Mouse (Mus musculus) megakaryocyte, embryonic 14.5 days (primary cell): ENCODE data around the gene Lgals4. TPM values are rescaled to one million over a fixed set of nuclear protein-coding genes. Genes with fewer than 3 reads are reported as not detected.
A peak's percentile ranks its signal among the peaks of the same experiment; 100 is the strongest.

ENCODE experiments used
- H3K27me3 ChIP-seq: replicated peaks from 2 replicates; pipeline ENCODE3; 2012; ENCODE audit warnings: inconsistent platforms
- H3K36me3 ChIP-seq: replicated peaks from 2 replicates; pipeline ENCODE3; 2012; ENCODE audit warnings: low read length, inconsistent platforms, mixed read lengths
- H3K4me1 ChIP-seq: 2 replicates; pipeline ENCODE4 v1.6.1; 2012; ENCODE audit warnings: inconsistent platforms
- H3K4me3 ChIP-seq: replicated peaks from 2 replicates; pipeline ENCODE3; 2012; ENCODE audit warnings: moderate library complexity, mild to moderate bottlenecking, inconsistent platforms
- H3K9me3 ChIP-seq: 2 replicates; pipeline ENCODE4 v1.6.1; 2012; ENCODE audit warnings: inconsistent platforms
- FLI1 ChIP-seq: IDR thresholded peaks from 2 replicates; pipeline ENCODE4 v1.6.1; 2012; ENCODE audit warnings: low read length, inconsistent platforms, mixed read lengths
- GATA1 ChIP-seq: IDR thresholded peaks from 3 replicates; pipeline ENCODE4 v1.6.1; 2012; ENCODE audit warnings: mixed read lengths, low read length, inconsistent platforms, borderline replicate concordance
- polyA plus RNA-seq: library from polyadenylated mRNA; stranded (reverse); fragments of >175 nt; gene quantifications from 2 replicates; pipeline ENCODE4 v1.2.3, GENCODE M21; 2012; ENCODE audit warnings: low replicate concordance; ENCODE audit not compliant: insufficient read depth

Gene Lgals4
- polyA plus RNA-seq, 1 experiment, result 1.3 TPM

DNA sequence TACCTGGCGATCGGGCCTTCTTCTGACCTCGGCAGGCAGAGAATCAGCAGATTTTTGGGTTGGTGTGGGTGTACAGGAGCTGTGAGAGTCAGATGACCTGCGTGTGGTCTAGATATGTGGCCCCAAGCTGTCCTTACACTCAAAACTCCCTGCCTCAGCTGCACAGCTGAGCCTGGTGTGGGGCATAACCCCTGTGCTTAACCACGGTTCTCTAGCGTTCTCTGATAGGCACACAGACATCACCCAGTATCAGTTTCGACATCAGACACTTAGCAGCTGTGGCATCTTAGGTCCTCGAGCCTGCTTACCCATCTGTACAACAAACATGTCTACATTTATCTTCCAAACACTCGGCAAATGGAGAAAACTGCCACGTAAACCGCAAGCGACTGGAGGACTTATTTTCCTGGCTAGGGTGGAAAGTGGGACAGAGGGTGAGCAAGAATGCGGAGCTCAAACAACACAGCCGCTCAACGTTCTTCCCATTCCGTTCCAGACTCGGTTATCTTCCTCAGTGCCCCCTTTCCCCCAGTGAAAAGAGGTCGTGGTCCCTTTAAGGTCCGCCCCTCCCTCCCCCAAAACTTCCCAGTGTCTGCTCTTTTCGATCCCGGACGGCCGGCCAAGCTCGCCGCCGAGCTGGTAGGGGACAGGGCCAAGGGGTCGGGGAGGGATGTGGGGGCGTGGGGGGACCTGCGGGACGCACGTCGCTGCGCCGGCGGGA is 25.3 kb upstream of the Lgals4 start, which contains the start of gene Hnrnpl:
Hnrnpl (plus strand) TSS at position 321 of the 721 bp plus-strand sequence.
- Histone ChIP-seq H3K27me3 (no peaks in the 10 kb centered on the region), H3K4me1 (peaks cover 64% of the 10 kb centered on the region), H3K9me3 (no peaks in the 10 kb centered on the region), H3K36me3 (peaks cover 16% of the 10 kb centered on the region), H3K4me3 (peak within 1 kb of the TSS; percentile 99)
- TF ChIP-seq GATA1 (no peak), FLI1 (no peak)

DNA sequence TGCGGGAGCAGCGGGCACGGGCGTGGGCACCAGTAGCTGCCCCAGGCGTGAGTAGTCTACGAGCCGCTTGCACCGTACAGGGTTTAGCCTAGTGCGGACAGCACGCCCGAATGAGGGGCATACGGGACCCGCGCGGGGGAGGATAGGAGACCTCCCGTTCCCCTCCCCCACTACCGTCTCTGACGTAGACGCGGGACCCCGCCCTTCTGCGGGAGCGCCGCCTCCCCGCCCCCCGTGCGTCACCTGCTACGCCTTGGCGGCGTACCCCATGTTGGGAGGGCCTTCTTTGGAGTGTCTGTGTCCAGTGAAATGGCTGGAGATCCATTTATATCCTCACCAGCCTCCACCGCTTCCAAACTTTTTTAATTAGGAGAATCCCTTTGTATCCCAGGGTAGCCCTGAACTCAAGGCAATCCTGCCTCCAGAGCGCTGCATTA is 24.7 kb upstream of the Lgals4 start:
- Histone ChIP-seq H3K36me3 (peaks cover 22% of the 10 kb centered on the region), H3K27me3 (no peaks in the 10 kb centered on the region), H3K4me1 (peaks cover 64% of the 10 kb centered on the region), H3K4me3 (peak overlapping the region; percentile 99), H3K9me3 (no peaks in the 10 kb centered on the region)
- no peak for TF ChIP-seq GATA1
- TF ChIP-seq FLI1, result no peak

DNA sequence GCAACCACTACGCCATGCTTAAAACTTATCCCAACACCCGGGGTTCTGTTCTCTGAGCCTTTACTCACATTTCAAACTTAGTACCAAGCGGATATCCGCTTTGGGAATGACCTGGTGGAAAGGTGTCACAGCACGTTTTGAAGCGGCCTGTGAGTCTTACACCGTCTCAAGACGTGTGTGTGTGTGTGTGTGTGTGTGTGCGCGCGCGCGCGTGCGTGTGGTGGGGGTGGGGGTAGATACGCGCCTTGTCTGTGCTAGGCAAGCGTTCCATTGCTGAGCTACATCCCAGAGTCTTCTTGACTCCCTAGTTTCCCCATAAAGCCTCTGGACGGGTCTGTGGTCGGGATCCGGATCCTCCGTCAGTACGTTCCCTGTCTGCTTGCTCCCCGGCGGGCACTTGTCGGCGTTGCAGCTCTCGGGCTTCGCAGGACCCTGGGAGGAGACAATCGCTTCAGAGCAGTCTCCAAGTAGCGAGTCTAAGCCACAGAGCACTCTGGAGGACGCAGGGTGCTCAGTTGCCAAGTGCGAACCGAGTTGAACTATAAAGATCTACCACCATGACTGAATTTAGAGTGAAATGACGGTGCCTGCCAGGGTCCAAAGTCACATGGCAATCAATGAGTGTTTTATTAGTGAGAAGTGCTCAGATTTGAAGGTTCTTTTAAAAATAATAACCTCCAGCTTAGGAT is 24.1 kb upstream of the Lgals4 start:
- TF ChIP-seq GATA1 (no peak), FLI1 (no peak)
- Histone ChIP-seq H3K9me3 (no peaks in the 10 kb centered on the region), H3K4me1 (peaks cover 64% of the 10 kb centered on the region), H3K4me3 (peak overlapping the region; percentile 99), H3K36me3 (peaks cover 28% of the 10 kb centered on the region), H3K27me3 (no peaks in the 10 kb centered on the region)

DNA sequence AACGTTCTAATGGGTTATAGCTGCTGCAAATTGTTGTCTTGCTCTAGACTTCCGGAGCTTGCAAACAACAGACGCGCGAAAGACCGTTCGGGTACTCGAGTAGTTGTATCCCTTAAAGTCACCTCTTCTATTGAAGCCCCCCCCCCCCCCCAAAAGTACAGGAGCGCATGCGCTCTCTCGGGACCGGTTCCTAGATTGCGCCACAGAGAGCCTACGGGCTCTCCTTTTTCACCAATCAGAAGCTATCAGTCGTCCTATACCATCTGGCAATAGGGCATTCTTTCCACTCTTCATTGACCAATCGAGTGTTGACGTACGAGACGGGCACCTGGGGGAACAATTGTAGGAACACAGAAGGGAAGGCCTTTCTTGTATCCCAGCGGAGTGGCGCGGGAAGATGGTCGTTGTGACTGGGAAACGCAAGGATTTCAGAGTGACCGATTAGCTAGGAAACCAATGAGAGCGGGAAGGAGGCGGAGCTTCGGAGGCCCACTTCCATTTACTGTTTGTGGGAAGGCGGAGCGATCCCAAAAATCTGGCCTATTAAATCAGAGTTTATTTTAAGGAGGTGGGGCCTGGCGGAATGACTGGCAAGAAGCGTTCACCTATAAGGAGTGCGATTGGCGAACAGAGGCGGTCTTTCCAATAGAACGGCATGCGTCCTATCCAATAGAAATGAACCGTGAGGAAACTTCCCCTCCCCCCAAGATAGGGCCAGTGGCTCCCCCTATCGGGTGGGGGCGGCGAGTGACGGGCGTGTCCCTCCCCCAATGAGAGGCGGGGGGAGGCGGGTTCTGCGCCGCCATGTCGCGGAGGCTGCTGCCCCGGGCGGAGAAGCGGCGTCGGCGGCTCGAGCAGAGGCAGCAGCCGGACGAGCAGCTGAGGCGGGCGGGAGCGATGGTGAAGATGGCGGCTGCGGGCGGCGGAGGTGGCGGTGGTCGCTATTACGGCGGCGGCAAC is 23.3 kb upstream of the Lgals4 start:
- Histone ChIP-seq H3K36me3 (peaks cover 36% of the 10 kb centered on the region), H3K9me3 (no peaks in the 10 kb centered on the region), H3K4me3 (peak overlapping the region; percentile 99), H3K27me3 (no peaks in the 10 kb centered on the region), H3K4me1 (peaks cover 65% of the 10 kb centered on the region)
- no peak for TF ChIP-seq FLI1
- TF ChIP-seq GATA1, result 0 out of 3 replicates have a peak, but pooled peaks have one; percentile 28

DNA sequence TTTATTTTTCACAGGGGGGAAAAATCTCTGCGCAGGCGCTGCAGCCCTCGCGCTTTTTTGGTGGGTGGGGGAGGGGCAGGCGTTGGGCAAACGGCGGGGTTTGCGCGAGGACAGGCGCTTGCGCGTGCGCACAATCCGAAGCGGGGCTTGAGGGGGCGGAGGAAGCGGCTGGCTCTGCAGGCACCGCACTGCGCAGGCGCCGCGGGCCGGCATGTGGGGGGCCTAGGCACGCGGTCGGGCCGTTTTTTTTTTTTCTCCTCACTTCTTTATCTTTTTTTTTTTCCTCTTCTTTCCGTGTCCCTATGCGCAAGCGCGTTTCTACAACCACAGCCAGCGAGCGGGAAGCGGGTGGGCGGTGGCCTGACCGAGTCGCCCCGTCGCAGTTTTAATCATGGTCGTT is 22.4 kb upstream of the Lgals4 start:
- no peaks in the 10 kb centered on the region for H3K9me3 ChIP-seq
- H3K4me3 ChIP-seq, result peak overlapping the region; percentile 99
- H3K36me3 ChIP-seq, result peaks cover 45% of the 10 kb centered on the region
- H3K27me3 ChIP-seq, result no peaks in the 10 kb centered on the region
- no peak for TF ChIP-seq FLI1
- TF ChIP-seq GATA1, result no peak
- peaks cover 67% of the 10 kb centered on the region for H3K4me1 ChIP-seq

DNA sequence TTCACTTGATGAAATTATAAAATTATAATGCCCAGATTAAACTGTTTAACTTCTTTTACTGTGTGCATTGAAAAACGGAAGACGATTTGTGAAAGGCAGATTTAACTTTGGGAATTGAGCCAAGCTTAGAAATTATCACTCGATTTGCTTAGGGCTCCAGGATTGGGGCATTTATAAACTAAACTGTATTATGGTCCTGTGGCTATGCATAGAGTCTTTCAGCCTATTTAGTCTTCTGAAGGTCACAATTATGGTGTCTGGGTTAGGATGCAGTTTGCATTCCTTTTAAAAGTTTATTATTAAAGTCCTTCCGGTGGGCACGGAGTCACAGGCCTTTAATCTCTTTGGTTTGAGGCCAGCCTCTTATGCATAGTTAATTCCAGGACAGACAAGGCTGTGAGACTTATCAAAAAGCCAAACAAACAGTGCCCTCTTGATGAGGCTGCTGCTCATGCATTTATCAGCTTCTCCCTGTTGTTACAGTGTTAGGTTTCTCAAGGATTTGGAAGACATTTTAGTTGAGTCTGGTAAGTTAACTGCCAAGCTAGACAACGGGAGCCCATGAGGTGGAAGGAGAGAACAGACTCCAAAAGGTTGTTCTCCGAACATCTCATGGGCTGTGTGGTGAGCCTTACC is 21.9 kb upstream of the Lgals4 start:
- Histone ChIP-seq H3K36me3 (peaks cover 50% of the 10 kb centered on the region), H3K4me1 (peaks cover 69% of the 10 kb centered on the region), H3K4me3 (peak overlapping the region; percentile 99), H3K27me3 (no peaks in the 10 kb centered on the region), H3K9me3 (no peaks in the 10 kb centered on the region)
- TF ChIP-seq GATA1 (no peak), FLI1 (no peak)

DNA sequence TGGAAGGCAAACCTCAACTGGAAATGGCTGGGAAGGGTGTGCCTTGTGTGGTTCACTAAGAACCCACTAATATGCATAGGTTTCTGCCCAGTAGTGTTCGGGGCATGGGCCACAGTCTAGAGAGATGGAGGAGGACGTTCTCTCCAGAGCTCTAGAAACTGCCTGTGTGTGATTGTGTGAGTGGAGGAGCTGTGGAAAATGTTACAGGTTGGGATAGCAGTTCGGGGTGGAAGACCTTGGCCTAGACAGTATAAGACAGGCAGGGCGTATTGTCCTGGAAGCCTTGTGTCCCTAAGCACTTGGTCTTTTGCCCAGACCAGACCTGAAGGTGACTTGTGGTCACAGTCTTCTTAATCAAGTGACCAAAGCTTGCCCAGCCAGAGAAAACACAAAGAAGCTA is 21.2 kb upstream of the Lgals4 start:
- peak overlapping the region; percentile 99 for H3K4me3 ChIP-seq
- TF ChIP-seq GATA1 (no peak), FLI1 (no peak)
- H3K9me3 ChIP-seq, result no peaks in the 10 kb centered on the region
- H3K4me1 ChIP-seq, result peaks cover 71% of the 10 kb centered on the region
- H3K27me3 ChIP-seq, result no peaks in the 10 kb centered on the region
- H3K36me3 ChIP-seq, result peaks cover 57% of the 10 kb centered on the region

DNA sequence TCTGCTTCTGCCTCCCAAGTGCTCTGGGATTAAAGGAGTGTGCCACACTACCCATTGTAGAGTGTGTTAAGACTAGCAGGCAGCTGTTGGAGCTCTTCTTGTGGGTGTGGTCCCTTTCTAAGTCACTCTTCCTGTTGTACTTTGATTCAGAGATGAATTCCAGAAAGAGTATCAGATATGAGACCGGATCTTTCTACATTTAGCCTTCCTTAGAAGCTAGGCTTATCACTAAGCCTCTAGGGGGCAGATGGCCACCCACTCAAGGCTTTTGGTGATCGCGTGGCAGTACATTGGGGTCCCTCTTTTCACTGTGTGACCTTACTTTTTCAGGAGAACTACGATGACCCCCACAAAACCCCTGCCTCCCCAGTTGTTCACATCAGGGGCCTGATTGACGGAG is 20.7 kb upstream of the Lgals4 start:
- peak overlapping the region; percentile 99 for H3K4me3 ChIP-seq
- H3K9me3 ChIP-seq, result no peaks in the 10 kb centered on the region
- peaks cover 62% of the 10 kb centered on the region for H3K36me3 ChIP-seq
- no peak for TF ChIP-seq GATA1
- TF ChIP-seq FLI1, result no peak
- H3K27me3 ChIP-seq, result no peaks in the 10 kb centered on the region
- peaks cover 71% of the 10 kb centered on the region for H3K4me1 ChIP-seq
